Mouse (Mus musculus): ENCODE data around the gene Ros1.

The Ros1 gene

GRCm38 (mm10) chr10:52133354-52134074 lies 61.5 kb downstream of the Ros1 start:
- DNase-seq = no peak

- DNase-seq = no peak
These were observed 64.3 kb downstream of the Ros1 start for GRCm38 (mm10) chr10:52130762-52131161.

- no peak for DNase-seq
These were observed 66.1 kb downstream of the Ros1 start for GRCm38 (mm10) chr10:52128874-52129412.

- DNase-seq = no peak
These were observed 88.8 kb downstream of the Ros1 start for GRCm38 (mm10) chr10:52106164-52106757.

- no peak for DNase-seq
These were observed 93.8 kb downstream of the Ros1 start for GRCm38 (mm10) chr10:52101273-52101672.

- DNase-seq = no peak
These were observed 102.9 kb downstream of the Ros1 start for GRCm38 (mm10) chr10:52092181-52092580.

- DNase-seq = no peak
These were observed 108.4 kb downstream of the Ros1 start for GRCm38 (mm10) chr10:52086681-52087080.

GRCm38 (mm10) chr10:52072482-52072881 lies 122.6 kb downstream of the Ros1 start:
- DNase-seq = no peak

GRCm38 (mm10) chr10:52048287-52048686 lies 146.8 kb downstream of the Ros1 start:
- no peak for DNase-seq

- no peak for DNase-seq
These were observed 152.0 kb downstream of the Ros1 start for GRCm38 (mm10) chr10:52043086-52043485.

- DNase-seq = no peak
These were observed 155.7 kb downstream of the Ros1 start for GRCm38 (mm10) chr10:52039392-52039791.

GRCm38 (mm10) chr10:52033729-52034128 lies 161.3 kb downstream of the Ros1 start:
- no peak for DNase-seq

- no peak for DNase-seq
These were observed 165.5 kb downstream of the Ros1 start for GRCm38 (mm10) chr10:52029421-52030080.

- DNase-seq = no peak
These were observed 166.3 kb downstream of the Ros1 start for GRCm38 (mm10) chr10:52028561-52029370.

GRCm38 (mm10) chr10:52027161-52028035 lies 167.6 kb downstream of the Ros1 start:
- DNase-seq = no peak

- no peak for DNase-seq
These were observed 169.2 kb downstream of the Ros1 start for GRCm38 (mm10) chr10:52025821-52026220.

GRCm38 (mm10) chr10:52025291-52025690 lies 169.8 kb downstream of the Ros1 start:
- no peak for DNase-seq

GRCm38 (mm10) chr10:52024053-52024410 lies 171.0 kb downstream of the Ros1 start:
- no peak for DNase-seq

- DNase-seq = no peak
These were observed 171.6 kb downstream of the Ros1 start for GRCm38 (mm10) chr10:52023213-52024052.

GRCm38 (mm10) chr10:52022413-52023212 lies 172.4 kb downstream of the Ros1 start, which contains the start of gene Vgll2:
TSS of gene Vgll2 (plus strand) at chr10:52022502.
- DNase-seq = no peak
